Mouse (Mus musculus) left cerebral cortex, adult 2 months (tissue): ENCODE data around the gene Cldn9. TPM values are rescaled to one million over a fixed set of nuclear protein-coding genes. Genes with fewer than 3 reads are reported as not detected.
A peak's percentile ranks its signal among the peaks of the same experiment; 100 is the strongest.

Source experiments
- DNase-seq, 2 experiments: peaks; one replicate each; pipeline ENCODE4 v3.0.0; 2021 to 2022; ENCODE audit warnings: low spot score in 2 of 2, mixed read lengths in 1 of 2; ENCODE audit errors: extremely low spot score in 1 of 2
- H3K27ac ChIP-seq: fragments of 200-600 bp; 2 replicates; pipeline ENCODE4 v1.8.1; 2022
- H3K4me3 ChIP-seq: fragments of 200-600 bp; 2 replicates; pipeline ENCODE4 v1.8.1; 2022
- CTCF ChIP-seq: fragments of 200-600 bp; IDR thresholded peaks from 2 replicates; pipeline ENCODE4 v1.8.1; 2022; ENCODE audit warnings: antibody characterized with exemption, mild to moderate bottlenecking, moderate library complexity
- intact Hi-C: fragments of 180-260 bp; cut with DNase I; formaldehyde crosslinking; loops from one replicate; pipeline ENCODE4 v1.15.1; 2025
- total RNA-seq, 2 experiments: library from RNA; stranded (reverse); gene quantifications; 2 replicates each; pipeline ENCODE4 v1.2.3; 2021

Gene Cldn9
- total RNA-seq, 2 experiments from 2014 or later: 0.23 TPM; not detected in 1

GRCm38 (mm10) chr17:23679127-23679835, 4.5 kb downstream of the Cldn9 start, which contains the start of gene Cldn6:
Cldn6 (plus strand) TSS chr17:23679249.
- TF ChIP-seq CTCF: no peak
- intact Hi-C loops: loop anchor here (1.0 kb wide), 1 partner anchor 19 kb away; no protein-coding TSS in a partner anchor
- no peak within 1 kb of the TSS for H3K4me3 ChIP-seq
- H3K27ac ChIP-seq: no peak within 1 kb of the TSS
- DNase-seq: peak in 1 of 2 experiments; percentile 8

GRCm38 (mm10) chr17:23677236-23677679, 6.6 kb downstream of the Cldn9 start, which contains the start of gene Tnfrsf12a:
Tnfrsf12a (minus strand) TSS chr17:23677468.
- intact Hi-C loops: no loop called here
- DNase-seq: peak; percentile 80 to 81
- H3K27ac ChIP-seq: 0 out of 2 replicates have a peak within 1 kb of the TSS, but pooled peaks have one; percentile 16
- peak within 1 kb of the TSS; percentile 71 for H3K4me3 ChIP-seq
- no peak for TF ChIP-seq CTCF

GRCm38 (mm10) chr17:23676473-23677031, 7.3 kb downstream of the Cldn9 start:
- DNase-seq: no peak

GRCm38 (mm10) chr17:23675564-23676281, 8.1 kb downstream of the Cldn9 start:
- no peak for DNase-seq
- Histone ChIP-seq H3K27ac (no peak overlapping the region), H3K4me3 (peak overlapping the region; percentile 75)
- TF ChIP-seq CTCF: no peak; the same call in 1 of the 2 replicates
- intact Hi-C loops: no loop called here

More at GRCm38 (mm10) chr17:23676473-23677031, 7.3 kb downstream of the Cldn9 start:
- intact Hi-C loops: no loop called here
- Histone ChIP-seq H3K27ac (0 out of 2 replicates have a peak overlapping the region, but pooled peaks have one; percentile 16), H3K4me3 (peak overlapping the region; percentile 71)
- TF ChIP-seq CTCF: no peak

GRCm38 (mm10) chr17:23675127-23675526, 8.7 kb downstream of the Cldn9 start:
- intact Hi-C loops: no loop called here
- DNase-seq: peak; percentile 38 to 40
- Histone ChIP-seq H3K27ac (peak overlapping the region; percentile 99), H3K4me3 (peak overlapping the region; percentile 75)
- no peak for TF ChIP-seq CTCF

GRCm38 (mm10) chr17:23674271-23674952, 9.4 kb downstream of the Cldn9 start:
- DNase-seq: no peak
- peak overlapping the region; percentile 75 for H3K4me3 ChIP-seq
- TF ChIP-seq CTCF: no peak
- intact Hi-C loops: loop anchor here (5.0 kb wide), 1 partner anchor 122 kb away; no protein-coding TSS in a partner anchor
- H3K27ac ChIP-seq: peak overlapping the region; percentile 99

GRCm38 (mm10) chr17:23673424-23674073, 10.3 kb downstream of the Cldn9 start, which contains the start of the genes Hcfc1r1 and Thoc6:
Hcfc1r1 (plus strand) TSS chr17:23673596.
Thoc6 (minus strand) TSS chr17:23673882.
- no peak for TF ChIP-seq CTCF
- peak within 1 kb of the TSS; percentile 99 for H3K27ac ChIP-seq
- peak within 1 kb of the TSS; percentile 75 for H3K4me3 ChIP-seq
- intact Hi-C loops: loop anchor here (1.0 to 5.0 kb wide), 2 partner anchors 27 to 121 kb away; no protein-coding TSS in a partner anchor
- peak; percentile 90 to 93 for DNase-seq

- no peak for DNase-seq
- TF ChIP-seq CTCF: no peak
- H3K27ac ChIP-seq: no peak overlapping the region
- H3K4me3 ChIP-seq: peak overlapping the region; percentile 75
- intact Hi-C loops: loop anchor here (1.0 to 5.0 kb wide), 2 partner anchors 28 to 120 kb away; no protein-coding TSS in a partner anchor
These were observed 11.1 kb downstream of the Cldn9 start for GRCm38 (mm10) chr17:23672761-23673160.

- no peak for TF ChIP-seq CTCF
- Histone ChIP-seq H3K27ac (no peak overlapping the region), H3K4me3 (no peak overlapping the region)
- DNase-seq: no peak
- intact Hi-C loops: loop anchor here (5.0 kb wide), 1 partner anchor 119 kb away; no protein-coding TSS in a partner anchor
These were observed 12.3 kb downstream of the Cldn9 start for GRCm38 (mm10) chr17:23671519-23671918.

GRCm38 (mm10) chr17:23670516-23671074, 13.2 kb downstream of the Cldn9 start:
- TF ChIP-seq CTCF: no peak
- no peak overlapping the region for H3K27ac ChIP-seq
- no peak overlapping the region for H3K4me3 ChIP-seq
- intact Hi-C loops: loop anchor here (5.0 kb wide), 1 partner anchor 118 kb away; no protein-coding TSS in a partner anchor
- no peak for DNase-seq
